Mouse (Mus musculus) brain, embryonic 14.5 days (tissue): Measurements from ENCODE around the gene Cdc42ep2.

Source experiments
- CTCF ChIP-seq: fragments of 200-500 bp; IDR thresholded peaks from 2 replicates; pipeline ENCODE4 v1.5.1; 2012; ENCODE audit warnings: inconsistent platforms, mild to moderate bottlenecking, moderate library complexity, borderline replicate concordance; ENCODE audit not compliant: insufficient read depth, insufficient read length; ENCODE audit errors: extremely low read depth
- POLR2A ChIP-seq: fragments of 200-500 bp; IDR thresholded peaks from 2 replicates; pipeline ENCODE4 v1.6.1; 2012; ENCODE audit warnings: mild to moderate bottlenecking, inconsistent platforms, borderline replicate concordance; ENCODE audit not compliant: poor library complexity, insufficient read depth, insufficient read length, severe bottlenecking; ENCODE audit errors: extremely low read depth

- TF ChIP-seq CTCF (no peak), POLR2A (no peak)
Measured at GRCm38 (mm10) chr19:5927026-5927425, 2.4 kb upstream of the Cdc42ep2 start.
